Mouse (Mus musculus) liver, embryonic 16.5 days (tissue): ENCODE measurements around the gene Celf2. TPM values are rescaled to one million over a fixed set of nuclear protein-coding genes. Genes with fewer than 3 reads are reported as not detected.

Experiments used
- ATAC-seq: fragments of 200-750 bp; cut with Nextera tagmentation; 2 replicates; pipeline ENCODE4 v1.8.0; 2017; ENCODE audit warnings: low read depth, mild to moderate bottlenecking, moderate number of reproducible peaks, moderate library complexity
- H3K27ac ChIP-seq: fragments of 300-500 bp; sonication (generic); 2 replicates; pipeline ENCODE4 v1.5.1; 2014; ENCODE audit warnings: mild to moderate bottlenecking, low read length
- H3K27me3 ChIP-seq: fragments of 300-500 bp; sonication (generic); 2 replicates; pipeline ENCODE4 v1.6.1; 2014; ENCODE audit warnings: low read depth, low read length, mixed read lengths; ENCODE audit not compliant: control insufficient read depth, insufficient read depth
- H3K36me3 ChIP-seq: fragments of 300-500 bp; sonication (generic); 2 replicates; pipeline ENCODE4 v1.6.1; 2014; ENCODE audit warnings: mild to moderate bottlenecking; ENCODE audit not compliant: control insufficient read depth, insufficient read depth
- H3K4me1 ChIP-seq: fragments of 300-500 bp; sonication (generic); 2 replicates; pipeline ENCODE4 v1.6.1; 2014; ENCODE audit warnings: low read depth, low read length, mixed read lengths; ENCODE audit not compliant: control insufficient read depth
- H3K4me2 ChIP-seq: fragments of 300-500 bp; sonication (generic); 2 replicates; pipeline ENCODE4 v1.6.1; 2014; ENCODE audit warnings: low read depth, low read length, mixed read lengths
- H3K4me3 ChIP-seq: fragments of 300-500 bp; sonication (generic); 2 replicates; pipeline ENCODE4 v1.5.1; 2014; ENCODE audit warnings: low read depth, mild to moderate bottlenecking, low read length
- H3K9ac ChIP-seq: fragments of 300-500 bp; sonication (generic); 2 replicates; pipeline ENCODE4 v1.6.1; 2014; ENCODE audit warnings: low read depth, low read length
- H3K9me3 ChIP-seq: fragments of 300-500 bp; sonication (generic); replicated peaks from 2 replicates; pipeline ENCODE4 v1.6.1; 2016; ENCODE audit warnings: low read length; ENCODE audit not compliant: control insufficient read depth
- WGBS: fragments of 180-500 bp; shearing (Covaris S2); extraction: QIAGEN DNeasy Blood & Tissue Kit; methylation state at CpG from one replicate; pipeline ENCODE4 v1.1.7; 2014; ENCODE audit not compliant: insufficient replicate concordance; 5-methylcytosine and 5-hydroxymethylcytosine counted together
- polyA plus RNA-seq: library from polyadenylated mRNA; unstranded; fragments of >200 nt; fragmentation: Nextera tagmentation; extraction: Ambion mirVana; gene quantifications from 2 replicates; pipeline ENCODE4 v1.2.1, GENCODE M21; 2015

Gene Celf2
- polyA plus RNA-seq, 1 experiment from 2014 or later: 10.0 TPM

- H3K9me3 ChIP-seq: no peaks in the 10 kb centered on the region
- no peak overlapping the region for H3K27ac ChIP-seq
- no peak overlapping the region for H3K4me3 ChIP-seq
- no peaks in the 10 kb centered on the region for H3K27me3 ChIP-seq
- 56% methylated on average over 4 of the region's 4 CpGs for WGBS
- no peak overlapping the region for H3K9ac ChIP-seq
- H3K4me2 ChIP-seq: no peak overlapping the region
- ATAC-seq: no peak
- H3K4me1 ChIP-seq: no peaks in the 10 kb centered on the region
- H3K36me3 ChIP-seq: no peaks in the 10 kb centered on the region
Measured at GRCm38 (mm10) chr2:7260186-7260585, 249.2 kb downstream of the Celf2 start.

- Histone ChIP-seq H3K27me3 (no peaks in the 10 kb centered on the region), H3K4me2 (no peak overlapping the region), H3K27ac (no peak overlapping the region), H3K9me3 (no peaks in the 10 kb centered on the region), H3K9ac (no peak overlapping the region), H3K4me1 (no peaks in the 10 kb centered on the region), H3K36me3 (no peaks in the 10 kb centered on the region), H3K4me3 (no peak overlapping the region)
- WGBS: 56% methylated on average over 4 of the region's 4 CpGs
- no peak for ATAC-seq
Measured at GRCm38 (mm10) chr2:7259616-7260015, 249.7 kb downstream of the Celf2 start.

GRCm38 (mm10) chr2:7256023-7256422, 253.3 kb downstream of the Celf2 start:
- ATAC-seq: no peak
- Histone ChIP-seq H3K4me2 (no peak overlapping the region), H3K4me3 (no peak overlapping the region), H3K27me3 (no peaks in the 10 kb centered on the region), H3K4me1 (no peaks in the 10 kb centered on the region), H3K9ac (no peak overlapping the region), H3K9me3 (no peaks in the 10 kb centered on the region), H3K27ac (no peak overlapping the region), H3K36me3 (no peaks in the 10 kb centered on the region)
- WGBS: 60% methylated on average over 1 of the region's 1 CpGs

GRCm38 (mm10) chr2:7255386-7255785, 254.0 kb downstream of the Celf2 start:
- H3K27me3 ChIP-seq: no peaks in the 10 kb centered on the region
- 41% methylated on average over 3 of the region's 3 CpGs for whole genome bisulfite sequencing
- H3K9me3 ChIP-seq: no peaks in the 10 kb centered on the region
- no peak for ATAC-seq
- no peak overlapping the region for H3K4me3 ChIP-seq
- H3K9ac ChIP-seq: no peak overlapping the region
- H3K36me3 ChIP-seq: no peaks in the 10 kb centered on the region
- no peak overlapping the region for H3K27ac ChIP-seq
- H3K4me2 ChIP-seq: no peak overlapping the region
- no peaks in the 10 kb centered on the region for H3K4me1 ChIP-seq

- Histone ChIP-seq H3K9me3 (no peaks in the 10 kb centered on the region), H3K27ac (no peak overlapping the region), H3K4me3 (no peak overlapping the region), H3K9ac (no peak overlapping the region), H3K4me2 (no peak overlapping the region), H3K4me1 (no peaks in the 10 kb centered on the region), H3K27me3 (no peaks in the 10 kb centered on the region), H3K36me3 (no peaks in the 10 kb centered on the region)
- 31% methylated on average over 2 of the region's 2 CpGs for WGBS
- ATAC-seq: no peak
Measured at GRCm38 (mm10) chr2:7250314-7250713, 259.0 kb downstream of the Celf2 start.

- H3K4me3 ChIP-seq: no peak overlapping the region
- H3K36me3 ChIP-seq: no peaks in the 10 kb centered on the region
- H3K4me2 ChIP-seq: no peak overlapping the region
- H3K9ac ChIP-seq: no peak overlapping the region
- H3K27me3 ChIP-seq: no peaks in the 10 kb centered on the region
- ATAC-seq: no peak
- no peaks in the 10 kb centered on the region for H3K9me3 ChIP-seq
- H3K4me1 ChIP-seq: no peaks in the 10 kb centered on the region
- no peak overlapping the region for H3K27ac ChIP-seq
Measured at GRCm38 (mm10) chr2:7249002-7249401, 260.4 kb downstream of the Celf2 start.

GRCm38 (mm10) chr2:7245958-7246774, 263.2 kb downstream of the Celf2 start:
- H3K9me3 ChIP-seq: no peaks in the 10 kb centered on the region
- no peak overlapping the region for H3K4me3 ChIP-seq
- no peaks in the 10 kb centered on the region for H3K4me1 ChIP-seq
- 32% methylated on average over 4 of the region's 4 CpGs for WGBS
- no peak overlapping the region for H3K4me2 ChIP-seq
- no peak overlapping the region for H3K27ac ChIP-seq
- ATAC-seq: peak; percentile 54
- no peaks in the 10 kb centered on the region for H3K27me3 ChIP-seq
- no peaks in the 10 kb centered on the region for H3K36me3 ChIP-seq
- no peak overlapping the region for H3K9ac ChIP-seq

GRCm38 (mm10) chr2:7242139-7242538, 267.2 kb downstream of the Celf2 start:
- no peak overlapping the region for H3K27ac ChIP-seq
- H3K27me3 ChIP-seq: no peaks in the 10 kb centered on the region
- ATAC-seq: no peak
- H3K9ac ChIP-seq: no peak overlapping the region
- no peak overlapping the region for H3K4me3 ChIP-seq
- no peaks in the 10 kb centered on the region for H3K9me3 ChIP-seq
- H3K4me1 ChIP-seq: no peaks in the 10 kb centered on the region
- no peak overlapping the region for H3K4me2 ChIP-seq
- no peaks in the 10 kb centered on the region for H3K36me3 ChIP-seq
- WGBS: 19% methylated on average over 1 of the region's 1 CpGs

- H3K27ac ChIP-seq: no peak overlapping the region
- no peak overlapping the region for H3K4me2 ChIP-seq
- no peak overlapping the region for H3K9ac ChIP-seq
- no peak for ATAC-seq
- H3K27me3 ChIP-seq: no peaks in the 10 kb centered on the region
- no peaks in the 10 kb centered on the region for H3K9me3 ChIP-seq
- no peak overlapping the region for H3K4me3 ChIP-seq
- 71% methylated on average over 4 of the region's 4 CpGs for WGBS
- H3K36me3 ChIP-seq: no peaks in the 10 kb centered on the region
- H3K4me1 ChIP-seq: no peaks in the 10 kb centered on the region
Measured at GRCm38 (mm10) chr2:7241523-7241941, 267.8 kb downstream of the Celf2 start.
